Mouse (Mus musculus) embryonic facial prominence, embryonic 15.5 days (tissue): Measurements from ENCODE around the gene Scamp5. TPM values are rescaled to one million over a fixed set of nuclear protein-coding genes. Genes with fewer than 3 reads are reported as not detected.

ENCODE experiments used
- ATAC-seq: fragments of 200-750 bp; cut with Nextera tagmentation; 2 replicates; pipeline ENCODE4 v1.8.0; 2017; ENCODE audit warnings: low read depth, moderate TSS enrichment; ENCODE audit not compliant: insufficient number of reproducible peaks, low FRiP score, low TSS enrichment
- H3K27ac ChIP-seq: fragments of 300-500 bp; sonication (generic); replicated peaks from 2 replicates; pipeline ENCODE4 v1.5.1; 2015; ENCODE audit warnings: mild to moderate bottlenecking, inconsistent platforms
- H3K27me3 ChIP-seq: fragments of 300-500 bp; sonication (generic); 2 replicates; pipeline ENCODE4 v1.6.1; 2015; ENCODE audit warnings: inconsistent platforms
- H3K36me3 ChIP-seq: fragments of 300-500 bp; sonication (generic); 2 replicates; pipeline ENCODE4 v1.6.1; 2015; ENCODE audit warnings: mild to moderate bottlenecking, inconsistent platforms
- H3K4me1 ChIP-seq: fragments of 300-500 bp; sonication (generic); 2 replicates; pipeline ENCODE4 v1.6.1; 2015; ENCODE audit warnings: inconsistent platforms
- H3K4me2 ChIP-seq: fragments of 300-500 bp; sonication (generic); replicated peaks from 2 replicates; pipeline ENCODE4 v1.6.1; 2015; ENCODE audit warnings: mild to moderate bottlenecking, inconsistent platforms
- H3K4me3 ChIP-seq: fragments of 300-500 bp; sonication (generic); replicated peaks from 2 replicates; pipeline ENCODE4 v1.5.1; 2015; ENCODE audit warnings: mild to moderate bottlenecking, inconsistent platforms
- H3K9ac ChIP-seq: fragments of 300-500 bp; sonication (generic); 2 replicates; pipeline ENCODE4 v1.6.1; 2015; ENCODE audit warnings: inconsistent platforms
- H3K9me3 ChIP-seq: fragments of 300-500 bp; sonication (generic); replicated peaks from 2 replicates; pipeline ENCODE4 v1.6.1; 2016; ENCODE audit warnings: inconsistent platforms
- WGBS: fragments of 180-500 bp; shearing (Covaris S2); methylation state at CpG from one replicate; pipeline ENCODE4 v1.1.7; 2015; 5-methylcytosine and 5-hydroxymethylcytosine counted together
- polyA plus RNA-seq: library from polyadenylated mRNA; unstranded; fragments of >200 nt; fragmentation: Nextera tagmentation; extraction: Ambion mirVana; gene quantifications from 2 replicates; pipeline ENCODE4 v1.2.1, GENCODE M21; 2015

Scamp5 gene
- polyA plus RNA-seq, 1 experiment from 2014 or later, result 16.3 TPM

GRCm38 (mm10) chr9:57497236-57497635, 29.4 kb upstream of the Scamp5 start:
- WGBS, result 74% methylated on average over 5 of the region's 5 CpGs
- Histone ChIP-seq H3K27me3 (peaks cover 39% of the 10 kb centered on the region), H3K4me1 (peaks cover 5% of the 10 kb centered on the region; the same call in 1 of the 2 replicates), H3K36me3 (no peaks in the 10 kb centered on the region), H3K27ac (no peak overlapping the region), H3K4me2 (no peak overlapping the region), H3K9ac (no peak overlapping the region), H3K9me3 (no peaks in the 10 kb centered on the region), H3K4me3 (no peak overlapping the region)
- no peak for ATAC-seq

DNA sequence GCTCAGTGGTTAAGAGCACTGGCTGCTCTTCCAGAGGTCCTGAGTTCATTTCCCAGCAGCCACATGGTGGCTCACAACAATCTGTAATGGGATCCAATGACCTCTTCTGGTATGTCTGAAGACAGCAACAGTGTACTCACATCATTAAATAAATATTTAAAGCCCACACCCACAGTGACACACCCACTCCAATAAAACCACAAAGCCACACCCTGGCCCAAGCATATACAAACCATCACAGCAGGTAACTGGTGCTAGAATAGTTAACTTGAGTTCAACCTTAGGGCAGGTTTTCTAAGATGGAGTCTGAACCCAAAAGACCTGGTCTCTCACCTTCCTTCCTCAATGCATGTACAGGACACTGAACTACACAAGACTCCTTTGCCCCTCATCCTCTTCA, 27.1 kb upstream of the Scamp5 start:
- H3K4me2 ChIP-seq, result no peak overlapping the region
- H3K27me3 ChIP-seq, result peaks cover 17% of the 10 kb centered on the region
- H3K27ac ChIP-seq, result no peak overlapping the region
- no peak overlapping the region for H3K4me3 ChIP-seq
- no peak for ATAC-seq
- H3K4me1 ChIP-seq, result no peaks in the 10 kb centered on the region
- no peak overlapping the region for H3K9ac ChIP-seq
- no peaks in the 10 kb centered on the region for H3K9me3 ChIP-seq
- H3K36me3 ChIP-seq, result no peaks in the 10 kb centered on the region

DNA sequence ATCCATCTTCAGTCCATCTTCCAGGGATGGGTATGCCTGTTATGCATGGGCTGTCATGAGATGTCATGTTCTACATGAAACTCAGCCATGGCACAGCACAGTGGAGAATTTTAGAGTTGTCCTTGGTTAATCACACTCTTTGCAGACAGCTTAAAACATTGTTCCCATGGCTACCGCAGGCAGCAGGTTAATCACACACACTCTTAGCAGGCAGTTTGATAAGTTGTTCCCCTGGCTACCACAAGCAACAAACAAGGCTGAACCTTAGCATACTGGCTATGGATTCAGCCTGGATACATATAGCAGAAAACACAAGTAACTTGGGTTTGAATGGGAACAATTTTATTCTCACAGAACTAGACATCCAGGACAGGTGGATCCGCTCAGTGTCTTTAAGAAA, 25.7 kb upstream of the Scamp5 start:
- H3K27me3 ChIP-seq, result peaks cover 2% of the 10 kb centered on the region
- H3K4me3 ChIP-seq, result no peak overlapping the region
- no peak for ATAC-seq
- no peak overlapping the region for H3K9ac ChIP-seq
- H3K4me2 ChIP-seq, result no peak overlapping the region
- no peaks in the 10 kb centered on the region for H3K4me1 ChIP-seq
- WGBS, result 86% methylated on average over 2 of the region's 2 CpGs
- no peaks in the 10 kb centered on the region for H3K9me3 ChIP-seq
- H3K36me3 ChIP-seq, result no peaks in the 10 kb centered on the region
- no peak overlapping the region for H3K27ac ChIP-seq

GRCm38 (mm10) chr9:57487807-57488206, 19.9 kb upstream of the Scamp5 start:
- no peaks in the 10 kb centered on the region for H3K27me3 ChIP-seq
- no peak overlapping the region for H3K4me2 ChIP-seq
- ATAC-seq, result no peak
- H3K9me3 ChIP-seq, result no peaks in the 10 kb centered on the region
- no peaks in the 10 kb centered on the region for H3K36me3 ChIP-seq
- H3K27ac ChIP-seq, result no peak overlapping the region
- H3K4me1 ChIP-seq, result no peaks in the 10 kb centered on the region
- H3K4me3 ChIP-seq, result no peak overlapping the region
- no peak overlapping the region for H3K9ac ChIP-seq
- 72% methylated on average over 7 of the region's 7 CpGs for WGBS

DNA sequence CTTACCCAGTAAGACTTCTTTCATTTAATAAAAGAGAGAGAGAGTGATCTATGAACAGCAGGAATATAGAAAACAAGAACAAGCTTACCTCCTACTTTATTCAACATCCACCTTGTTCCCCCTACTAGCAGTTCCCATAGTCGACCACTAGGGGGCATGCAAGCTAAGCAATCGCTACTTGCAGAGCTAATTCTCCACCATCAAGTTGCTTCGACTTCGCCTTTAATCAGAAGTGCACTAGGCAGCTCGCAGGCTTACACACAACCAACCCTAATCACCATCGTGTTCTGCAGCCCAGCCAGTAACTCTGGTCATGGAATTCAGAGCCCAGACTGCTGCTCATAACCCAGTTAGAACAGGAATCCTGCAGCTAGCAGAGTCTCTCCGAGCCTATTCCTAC, 17.9 kb upstream of the Scamp5 start:
- Histone ChIP-seq H3K4me3 (no peak overlapping the region), H3K4me1 (no peaks in the 10 kb centered on the region), H3K36me3 (no peaks in the 10 kb centered on the region), H3K27me3 (no peaks in the 10 kb centered on the region), H3K27ac (no peak overlapping the region), H3K9me3 (no peaks in the 10 kb centered on the region), H3K4me2 (no peak overlapping the region), H3K9ac (no peak overlapping the region)
- no peak for ATAC-seq
- 13% methylated on average over 7 of the region's 7 CpGs for WGBS

- H3K27ac ChIP-seq, result no peak overlapping the region
- 48% methylated on average over 4 of the region's 4 CpGs for WGBS
- H3K4me2 ChIP-seq, result no peak overlapping the region
- H3K4me1 ChIP-seq, result peaks cover 15% of the 10 kb centered on the region
- H3K9me3 ChIP-seq, result no peaks in the 10 kb centered on the region
- H3K36me3 ChIP-seq, result no peaks in the 10 kb centered on the region
- no peak for ATAC-seq
- H3K4me3 ChIP-seq, result no peak overlapping the region
- no peaks in the 10 kb centered on the region for H3K27me3 ChIP-seq
- no peak overlapping the region for H3K9ac ChIP-seq
Observed at GRCm38 (mm10) chr9:57468914-57469313, 1.1 kb upstream of the Scamp5 start.

- 2% methylated on average over 18 of the region's 18 CpGs for WGBS
- Histone ChIP-seq H3K4me3 (peak overlapping the region; percentile 73), H3K27ac (no peak overlapping the region), H3K27me3 (no peaks in the 10 kb centered on the region), H3K4me1 (peaks cover 15% of the 10 kb centered on the region), H3K36me3 (no peaks in the 10 kb centered on the region), H3K9ac (peak overlapping the region; percentile 66), H3K9me3 (no peaks in the 10 kb centered on the region), H3K4me2 (peak overlapping the region; percentile 88)
- ATAC-seq, result peak; percentile 3; the same call in 1 of the 2 replicates
Observed at GRCm38 (mm10) chr9:57467271-57467771, 539 bp downstream of the Scamp5 start.

- 47% methylated on average over 3 of the region's 3 CpGs for WGBS
- Histone ChIP-seq H3K9ac (no peak overlapping the region), H3K27ac (no peak overlapping the region), H3K4me3 (no peak overlapping the region), H3K4me2 (no peak overlapping the region), H3K9me3 (no peaks in the 10 kb centered on the region), H3K27me3 (no peaks in the 10 kb centered on the region), H3K36me3 (no peaks in the 10 kb centered on the region), H3K4me1 (peaks cover 15% of the 10 kb centered on the region)
- no peak for ATAC-seq
Observed at GRCm38 (mm10) chr9:57466101-57466500, 1.8 kb downstream of the Scamp5 start.

GRCm38 (mm10) chr9:57462866-57463265, 5.0 kb downstream of the Scamp5 start:
- Histone ChIP-seq H3K9me3 (no peaks in the 10 kb centered on the region), H3K27ac (no peak overlapping the region), H3K9ac (no peak overlapping the region), H3K4me1 (peaks cover 11% of the 10 kb centered on the region), H3K36me3 (no peaks in the 10 kb centered on the region), H3K4me3 (no peak overlapping the region), H3K27me3 (no peaks in the 10 kb centered on the region), H3K4me2 (no peak overlapping the region)
- no peak for ATAC-seq
- 73% methylated on average over 6 of the region's 6 CpGs for WGBS

DNA sequence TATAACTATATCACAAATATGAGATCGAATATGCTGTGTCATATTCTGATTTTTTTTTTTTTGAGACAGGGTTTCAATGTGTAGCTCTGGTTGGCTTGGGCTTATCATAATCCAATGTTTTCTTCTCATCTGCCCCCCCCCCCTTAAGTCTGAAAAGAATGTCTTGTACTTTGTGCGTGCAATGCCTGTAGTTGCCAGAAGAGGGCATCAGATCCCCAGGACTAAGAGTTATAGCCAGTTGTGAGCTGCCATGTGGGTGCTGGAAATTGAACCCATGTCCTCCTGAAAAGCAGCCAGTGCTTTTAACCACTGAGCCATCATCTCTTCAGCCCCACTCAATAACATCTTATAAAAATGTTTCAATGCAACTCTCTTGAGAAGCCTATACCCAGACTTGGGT, 8.2 kb downstream of the Scamp5 start:
- no peak for ATAC-seq
- Histone ChIP-seq H3K9me3 (no peaks in the 10 kb centered on the region), H3K4me1 (no peaks in the 10 kb centered on the region), H3K4me2 (no peak overlapping the region), H3K27ac (no peak overlapping the region), H3K27me3 (no peaks in the 10 kb centered on the region), H3K4me3 (no peak overlapping the region), H3K9ac (no peak overlapping the region), H3K36me3 (no peaks in the 10 kb centered on the region)
- WGBS, result 96% methylated on average over 2 of the region's 2 CpGs

- H3K36me3 ChIP-seq, result peaks cover 10% of the 10 kb centered on the region
- H3K9ac ChIP-seq, result no peak overlapping the region
- H3K4me3 ChIP-seq, result no peak overlapping the region
- no peak overlapping the region for H3K4me2 ChIP-seq
- H3K4me1 ChIP-seq, result no peaks in the 10 kb centered on the region
- no peak for ATAC-seq
- H3K27ac ChIP-seq, result no peak overlapping the region
- 84% methylated on average over 4 of the region's 4 CpGs for WGBS
- no peaks in the 10 kb centered on the region for H3K27me3 ChIP-seq
- no peaks in the 10 kb centered on the region for H3K9me3 ChIP-seq
Observed at GRCm38 (mm10) chr9:57453516-57453915, 14.3 kb downstream of the Scamp5 start.

DNA sequence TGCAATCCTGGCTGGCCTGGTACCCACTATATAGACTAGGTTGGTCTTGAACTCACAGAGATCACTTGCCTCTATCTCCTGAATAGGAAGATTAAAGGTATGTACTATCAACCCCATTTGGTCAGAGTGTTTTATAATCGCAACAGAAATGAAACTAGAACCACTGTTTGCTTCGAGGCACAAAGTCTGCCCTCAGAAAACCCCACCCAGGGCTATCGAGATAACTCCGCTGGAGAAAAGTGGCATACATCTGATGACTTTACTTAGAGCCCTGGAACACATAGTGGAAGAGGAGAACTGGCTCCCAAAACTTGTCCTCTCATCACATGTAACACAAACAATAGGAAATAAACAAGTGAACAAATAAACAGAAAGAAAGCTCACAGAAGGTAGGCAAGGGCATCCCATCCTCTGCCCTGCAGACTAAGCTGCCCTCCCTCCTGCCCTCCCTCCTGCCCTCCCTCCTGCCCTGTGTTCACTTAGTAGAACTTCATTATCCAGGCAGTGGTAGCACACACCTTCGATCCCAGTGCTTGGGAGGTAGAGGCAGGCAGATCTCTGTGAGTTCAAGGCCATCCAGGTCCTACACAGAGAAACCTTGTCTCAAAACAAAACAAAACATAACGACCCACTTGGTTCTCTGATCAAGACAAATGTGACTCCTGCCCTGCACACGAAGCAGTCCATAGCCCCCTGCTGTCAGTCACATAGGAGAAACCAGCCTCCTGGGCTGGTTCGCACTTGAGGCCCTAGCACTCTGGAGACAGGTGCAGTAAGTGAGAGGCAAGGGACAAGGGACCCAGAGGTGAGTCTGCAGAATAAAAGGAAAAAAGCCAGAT, 15.0 kb downstream of the Scamp5 start:
- Histone ChIP-seq H3K4me3 (no peak overlapping the region), H3K4me2 (no peak overlapping the region), H3K9ac (no peak overlapping the region), H3K27me3 (no peaks in the 10 kb centered on the region), H3K9me3 (no peaks in the 10 kb centered on the region), H3K27ac (no peak overlapping the region), H3K36me3 (peaks cover 13% of the 10 kb centered on the region), H3K4me1 (no peaks in the 10 kb centered on the region)
- WGBS, result 81% methylated on average over 8 of the region's 8 CpGs
- ATAC-seq, result no peak
